Mouse (Mus musculus): ENCODE results near the gene Rnft2. TPM values are rescaled to one million over a fixed set of nuclear protein-coding genes. Genes with fewer than 3 reads are reported as not detected.

The Rnft2 gene
- polyA plus RNA-seq, 1 experiment, result 1.7 TPM

DNA sequence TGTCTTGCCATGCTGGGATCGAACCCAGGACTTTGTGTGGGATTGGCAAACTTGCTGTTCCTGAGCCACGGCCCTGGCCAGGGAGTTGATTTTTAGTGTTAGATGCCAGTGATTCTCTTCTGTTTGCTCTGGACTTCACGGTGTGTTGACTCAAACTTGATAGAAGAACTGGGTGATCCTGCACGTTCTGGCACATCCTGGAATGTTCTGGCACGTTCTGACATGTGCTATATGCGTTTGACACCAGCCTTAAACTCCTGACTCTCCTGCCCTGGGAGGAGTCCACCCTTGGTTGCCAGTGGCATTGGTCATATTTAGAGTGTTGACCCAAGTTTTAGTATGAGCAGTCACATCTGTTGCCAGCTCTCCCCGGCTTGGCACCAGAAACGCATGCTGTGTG is 17.5 kb upstream of the Rnft2 start:
- Histone ChIP-seq H3K27ac (replicated peaks; ENCODE audit: low read depth, low read length) (no peak overlapping the region), H3K4me1 (ENCODE audit: control insufficient read depth, insufficient read depth, insufficient read length, low read length) (peaks cover 3% of the 10 kb centered on the region; the same call in 1 of the 2 replicates), H3K4me3 (ENCODE audit: insufficient read depth, low read depth, low read length) (no peak overlapping the region)

DNA sequence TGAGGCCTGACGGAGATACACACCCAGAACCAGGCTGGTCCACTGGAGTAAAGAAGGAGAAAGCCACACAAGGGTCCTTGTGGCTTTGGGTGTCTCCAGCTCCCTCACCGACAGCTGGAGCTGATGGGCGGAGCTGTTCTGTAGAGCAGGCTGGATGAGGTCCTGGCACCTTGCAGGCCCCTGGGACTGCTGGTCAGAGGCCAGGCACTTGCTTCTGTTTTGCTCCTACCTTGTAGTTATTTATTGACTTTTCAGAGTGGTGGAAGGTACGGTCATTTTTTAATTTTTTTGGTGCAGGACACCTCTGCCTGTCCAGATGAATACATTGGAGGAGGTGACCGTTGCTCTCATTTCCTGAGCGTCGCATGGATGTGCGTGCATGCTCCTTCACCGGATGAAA is 16.3 kb upstream of the Rnft2 start:
- Histone ChIP-seq H3K4me1 (ENCODE audit: control insufficient read depth, insufficient read depth, insufficient read length, low read length) (peaks cover 3% of the 10 kb centered on the region; the same call in 1 of the 2 replicates), H3K27ac (replicated peaks; ENCODE audit: low read depth, low read length) (no peak overlapping the region), H3K4me3 (ENCODE audit: insufficient read depth, low read depth, low read length) (no peak overlapping the region)

DNA sequence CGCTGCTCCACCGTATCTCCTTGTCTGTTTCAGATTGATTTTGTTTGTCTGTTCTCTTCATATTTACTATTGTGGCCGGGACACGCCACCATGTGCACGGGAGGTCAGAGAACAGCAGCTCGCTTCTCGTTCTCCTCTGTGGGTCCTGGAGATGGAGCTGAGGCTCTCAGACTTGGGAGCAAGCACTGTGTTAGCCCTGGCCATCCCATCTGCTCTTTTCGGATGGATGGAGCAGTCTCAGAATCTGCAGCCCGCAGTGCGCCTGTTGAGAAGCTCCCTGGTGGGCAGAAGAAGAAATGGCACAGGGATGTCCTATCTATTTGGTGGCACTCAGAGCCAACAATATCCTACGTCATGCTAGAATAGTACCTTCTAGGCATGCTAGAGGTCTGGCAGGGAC is 15.7 kb upstream of the Rnft2 start:
- Histone ChIP-seq H3K4me3 (ENCODE audit: insufficient read depth, low read depth, low read length) (no peak overlapping the region), H3K27ac (replicated peaks; ENCODE audit: low read depth, low read length) (no peak overlapping the region), H3K4me1 (ENCODE audit: control insufficient read depth, insufficient read depth, insufficient read length, low read length) (peaks cover 3% of the 10 kb centered on the region; the same call in 1 of the 2 replicates)

DNA sequence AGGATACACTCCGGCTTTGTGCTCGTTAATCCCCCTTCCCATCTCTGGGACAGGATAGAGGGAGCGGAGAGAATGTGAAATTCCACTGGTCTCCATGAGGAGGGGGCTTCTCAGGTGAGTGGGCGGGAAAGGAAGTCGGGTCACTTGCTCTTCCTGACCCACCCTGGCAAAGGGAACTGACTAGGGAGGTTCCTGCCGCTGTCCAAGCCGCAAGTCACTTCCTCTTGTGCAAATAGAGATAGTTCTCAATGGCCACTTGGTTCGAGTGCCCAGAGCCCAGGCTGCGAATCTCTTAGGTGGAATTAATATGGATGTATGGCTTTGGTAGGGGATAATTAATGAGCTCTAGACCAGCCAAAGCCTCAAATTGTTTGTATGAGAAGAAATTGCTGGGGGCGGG is 15.1 kb upstream of the Rnft2 start:
- H3K27ac ChIP-seq (replicated peaks; ENCODE audit: low read depth, low read length), result no peak overlapping the region
- peaks cover 3% of the 10 kb centered on the region; the same call in 1 of the 2 replicates for H3K4me1 ChIP-seq (ENCODE audit: control insufficient read depth, insufficient read depth, insufficient read length, low read length)
- H3K4me3 ChIP-seq (ENCODE audit: insufficient read depth, low read depth, low read length), result no peak overlapping the region

DNA sequence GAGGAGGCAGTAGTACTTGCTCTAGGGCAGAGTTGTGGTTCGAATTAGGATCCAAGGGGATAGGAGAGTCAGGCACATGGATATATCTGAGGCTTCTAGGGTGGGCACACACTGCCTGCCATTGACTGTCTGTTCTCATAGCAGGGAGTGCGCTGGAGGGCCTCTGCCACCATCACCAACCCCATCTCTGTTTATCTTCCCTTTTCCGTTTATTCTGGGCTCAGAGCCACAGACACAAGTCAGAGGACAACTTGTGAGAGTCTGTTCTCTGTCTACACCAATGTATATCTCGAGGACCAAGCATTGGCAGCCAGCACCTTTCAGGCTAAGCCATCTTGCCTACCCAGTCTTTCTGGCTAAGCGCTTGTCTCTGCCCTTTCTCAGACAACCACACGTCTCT is 14.7 kb upstream of the Rnft2 start:
- no peak overlapping the region for H3K27ac ChIP-seq (replicated peaks; ENCODE audit: low read depth, low read length)
- peaks cover 3% of the 10 kb centered on the region; the same call in 1 of the 2 replicates for H3K4me1 ChIP-seq (ENCODE audit: control insufficient read depth, insufficient read depth, insufficient read length, low read length)
- no peak overlapping the region for H3K4me3 ChIP-seq (ENCODE audit: insufficient read depth, low read depth, low read length)

DNA sequence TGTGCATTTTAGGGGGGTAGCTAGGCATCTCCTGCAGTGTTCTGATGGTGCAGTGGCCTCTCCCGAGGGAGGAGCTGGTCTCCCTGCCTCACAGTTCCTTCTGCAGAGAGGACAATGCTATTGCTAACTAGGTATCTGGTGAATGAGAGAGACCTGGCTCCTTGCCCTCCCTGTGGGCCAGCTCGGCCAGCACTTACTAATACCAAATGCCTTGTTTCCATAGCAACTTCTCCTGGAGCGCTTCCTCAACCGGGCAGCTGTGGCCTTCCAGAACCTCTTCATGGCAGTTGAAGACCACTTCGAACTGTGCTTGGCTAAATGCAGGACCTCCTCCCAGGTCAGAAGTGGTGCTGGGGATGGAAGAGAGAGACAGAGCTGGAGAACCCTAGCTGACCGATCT is 14.2 kb upstream of the Rnft2 start:
- Histone ChIP-seq H3K27ac (replicated peaks; ENCODE audit: low read depth, low read length) (no peak overlapping the region), H3K4me3 (ENCODE audit: insufficient read depth, low read depth, low read length) (no peak overlapping the region), H3K4me1 (ENCODE audit: control insufficient read depth, insufficient read depth, insufficient read length, low read length) (peaks cover 3% of the 10 kb centered on the region; the same call in 1 of the 2 replicates)

DNA sequence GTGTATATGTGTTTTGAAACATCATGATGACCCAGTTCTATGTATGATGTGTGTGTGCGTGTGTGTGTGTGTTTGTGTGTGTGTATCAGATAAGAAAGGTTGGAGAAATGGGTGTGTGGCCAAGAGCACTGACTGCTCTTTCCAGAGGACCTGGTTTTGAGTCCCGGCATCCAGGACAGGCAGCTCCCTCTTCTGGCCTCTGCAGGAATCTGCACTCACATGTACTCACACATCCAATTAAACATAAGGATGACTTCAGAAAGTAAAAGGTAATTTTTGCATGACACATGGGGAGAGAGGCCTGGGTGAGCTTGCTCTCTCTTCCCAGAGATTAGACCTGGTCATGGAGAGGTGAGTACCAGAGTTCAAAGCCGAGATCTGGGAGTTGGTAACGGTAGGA is 12.1 kb upstream of the Rnft2 start:
- H3K4me1 ChIP-seq (ENCODE audit: control insufficient read depth, insufficient read depth, insufficient read length, low read length), result peaks cover 3% of the 10 kb centered on the region; the same call in 1 of the 2 replicates
- H3K27ac ChIP-seq (replicated peaks; ENCODE audit: low read depth, low read length), result no peak overlapping the region
- H3K4me3 ChIP-seq (ENCODE audit: insufficient read depth, low read depth, low read length), result no peak overlapping the region

DNA sequence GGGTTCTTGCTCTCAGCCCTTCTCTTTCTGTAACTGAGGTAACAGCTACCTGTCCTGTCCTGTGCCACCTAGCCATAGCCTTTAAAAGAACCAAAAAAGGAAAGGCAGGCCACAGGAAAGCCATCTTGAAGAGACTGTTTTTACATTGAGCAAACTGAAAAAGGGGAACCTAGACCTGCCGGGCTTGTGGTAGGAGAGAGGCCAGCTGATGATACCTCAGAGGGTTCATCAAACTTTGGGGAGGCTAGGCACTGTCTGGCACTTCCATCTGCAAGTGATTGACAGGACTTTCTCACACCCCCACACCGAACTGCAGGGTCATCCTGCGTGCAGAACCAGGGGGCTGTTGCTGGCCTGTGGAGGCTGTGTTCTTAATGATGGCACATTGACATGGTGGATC is 8.6 kb upstream of the Rnft2 start:
- Histone ChIP-seq H3K4me3 (ENCODE audit: insufficient read depth, low read depth, low read length) (no peak overlapping the region), H3K4me1 (ENCODE audit: control insufficient read depth, insufficient read depth, insufficient read length, low read length) (peaks cover 6% of the 10 kb centered on the region; the same call in 1 of the 2 replicates), H3K27ac (replicated peaks; ENCODE audit: low read depth, low read length) (no peak overlapping the region)

DNA sequence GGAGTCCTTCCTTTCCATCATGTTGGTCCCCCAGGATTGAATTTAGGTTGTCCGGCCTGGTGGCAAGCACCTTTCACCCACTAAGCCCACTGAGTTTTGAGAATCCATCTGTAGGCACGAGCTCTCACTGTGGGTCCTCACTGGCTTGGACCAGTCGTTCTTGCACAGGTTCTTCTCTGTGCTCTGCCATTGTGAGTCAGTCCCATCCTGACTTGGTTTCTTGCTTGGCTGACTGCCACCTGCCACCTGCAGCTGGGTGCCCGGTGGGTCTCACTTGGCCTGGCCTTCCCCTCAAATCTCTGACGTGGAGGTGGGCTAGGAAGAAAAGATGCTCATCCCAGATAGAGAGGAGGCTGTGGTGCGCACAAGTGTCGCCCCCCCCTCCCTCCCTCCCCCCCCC is 6.1 kb upstream of the Rnft2 start:
- Histone ChIP-seq H3K4me1 (ENCODE audit: control insufficient read depth, insufficient read depth, insufficient read length, low read length) (peaks cover 6% of the 10 kb centered on the region), H3K4me3 (ENCODE audit: insufficient read depth, low read depth, low read length) (no peak overlapping the region), H3K27ac (replicated peaks; ENCODE audit: low read depth, low read length) (peak overlapping the region; percentile 84)

DNA sequence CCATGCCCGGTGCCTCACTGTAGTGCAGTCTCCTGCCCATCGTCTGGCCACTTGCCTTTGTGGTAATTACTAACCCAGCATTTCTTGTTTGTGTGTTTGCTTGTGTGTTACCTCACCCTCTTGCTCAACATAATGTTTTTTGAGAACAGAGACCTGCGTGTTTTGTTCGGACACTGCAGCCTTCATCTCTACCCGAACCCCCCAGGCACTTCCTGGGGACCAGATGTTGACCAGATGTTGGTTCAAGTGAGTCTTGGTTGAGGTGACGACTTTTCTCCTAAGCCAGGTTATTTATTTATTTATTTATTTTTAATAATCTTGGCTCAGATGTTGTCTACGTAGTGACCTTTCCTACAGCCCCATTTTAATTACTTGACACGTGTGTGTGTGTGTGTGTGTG is 2.5 kb upstream of the Rnft2 start:
- H3K4me1 ChIP-seq (ENCODE audit: control insufficient read depth, insufficient read depth, insufficient read length, low read length), result peaks cover 8% of the 10 kb centered on the region
- H3K27ac ChIP-seq (replicated peaks; ENCODE audit: low read depth, low read length), result peak overlapping the region; percentile 53; the same call in 1 of the 2 replicates
- H3K4me3 ChIP-seq (ENCODE audit: insufficient read depth, low read depth, low read length), result peak overlapping the region; percentile 44

DNA sequence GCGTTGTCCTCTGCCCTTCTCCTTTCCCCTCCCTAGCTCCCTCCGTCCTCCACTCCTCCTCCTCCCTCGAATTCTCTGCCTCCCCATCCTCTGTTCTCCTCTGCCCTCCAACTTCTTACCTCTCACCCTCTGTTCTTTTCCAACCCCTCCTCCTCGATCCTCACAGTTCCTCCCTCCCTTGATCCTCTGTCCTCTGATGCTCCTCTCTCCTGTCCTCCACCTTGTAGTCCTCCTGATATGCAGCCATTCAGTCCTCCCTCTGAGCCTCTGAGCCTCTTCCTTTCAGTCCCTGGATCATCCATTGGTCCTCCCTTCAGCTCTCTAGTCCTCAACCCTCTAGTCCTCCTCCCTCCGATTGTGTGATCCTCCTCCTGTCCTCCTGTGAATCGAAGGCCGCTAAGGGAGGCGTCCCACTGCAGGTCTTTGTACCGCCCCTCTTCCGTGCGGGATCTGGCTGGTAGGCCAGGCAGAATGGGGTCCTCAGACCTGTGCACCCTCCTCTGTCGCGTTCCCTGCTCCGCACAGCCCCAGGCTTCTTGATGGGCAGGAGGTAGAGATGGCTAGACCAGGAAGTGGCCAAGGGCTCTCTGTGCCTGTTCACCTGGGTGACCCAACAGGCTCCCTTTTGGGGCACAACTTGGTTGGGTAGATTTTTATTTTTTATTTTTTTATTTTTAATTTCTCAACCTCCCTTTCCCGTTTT is 841 bp upstream of the Rnft2 start:
- Histone ChIP-seq H3K27ac (replicated peaks; ENCODE audit: low read depth, low read length) (peak overlapping the region; percentile 6; the same call in 1 of the 2 replicates), H3K4me1 (ENCODE audit: control insufficient read depth, insufficient read depth, insufficient read length, low read length) (peaks cover 5% of the 10 kb centered on the region), H3K4me3 (ENCODE audit: insufficient read depth, low read depth, low read length) (peak overlapping the region; percentile 69)

DNA sequence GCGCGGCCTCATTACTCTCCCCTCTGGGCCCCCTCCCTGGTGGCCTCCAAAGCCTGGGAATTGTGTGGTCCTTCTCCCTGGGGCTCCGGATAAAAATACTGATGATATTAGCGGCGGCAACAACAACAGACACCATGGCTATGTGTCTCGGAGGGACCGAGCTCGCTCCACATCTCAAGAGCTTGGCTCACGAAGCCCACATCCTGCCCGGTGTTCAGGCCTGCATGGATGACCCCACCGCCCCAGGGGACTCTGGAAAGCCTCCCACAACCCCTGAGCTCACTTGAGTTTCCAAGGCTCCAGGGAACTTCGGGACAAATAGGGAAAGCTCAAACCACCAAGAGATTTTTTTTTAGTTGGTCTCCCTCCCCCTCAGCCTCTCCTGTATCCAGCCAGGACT is 5.2 kb downstream of the Rnft2 start:
- Histone ChIP-seq H3K27ac (replicated peaks; ENCODE audit: low read depth, low read length) (no peak overlapping the region), H3K4me3 (ENCODE audit: insufficient read depth, low read depth, low read length) (no peak overlapping the region), H3K4me1 (ENCODE audit: control insufficient read depth, insufficient read depth, insufficient read length, low read length) (no peaks in the 10 kb centered on the region)

DNA sequence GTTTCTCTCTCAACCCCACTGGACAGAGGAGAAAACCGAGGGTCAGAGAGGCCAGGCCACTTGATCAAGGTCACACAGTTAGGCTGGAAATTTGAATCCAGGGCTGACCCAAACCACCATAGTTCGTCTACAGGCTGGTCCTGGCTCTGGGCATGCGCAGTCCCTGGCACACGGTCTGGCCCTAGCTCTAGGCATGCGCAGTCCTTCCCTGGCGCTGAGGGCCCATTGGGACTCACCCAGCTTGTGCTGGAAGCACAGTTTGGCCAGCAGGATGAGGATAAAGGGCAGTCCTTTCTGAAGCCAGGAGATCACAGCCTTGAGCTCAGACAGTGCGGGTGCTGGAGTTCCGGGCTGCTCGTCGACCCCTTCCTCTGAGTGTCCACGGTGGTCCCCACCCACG is 8.0 kb downstream of the Rnft2 start:
- H3K4me3 ChIP-seq (ENCODE audit: insufficient read depth, low read depth, low read length), result peak overlapping the region; percentile 21; the same call in 1 of the 2 replicates
- H3K27ac ChIP-seq (replicated peaks; ENCODE audit: low read depth, low read length), result peak overlapping the region; percentile 82
- H3K4me1 ChIP-seq (ENCODE audit: control insufficient read depth, insufficient read depth, insufficient read length, low read length), result no peaks in the 10 kb centered on the region

DNA sequence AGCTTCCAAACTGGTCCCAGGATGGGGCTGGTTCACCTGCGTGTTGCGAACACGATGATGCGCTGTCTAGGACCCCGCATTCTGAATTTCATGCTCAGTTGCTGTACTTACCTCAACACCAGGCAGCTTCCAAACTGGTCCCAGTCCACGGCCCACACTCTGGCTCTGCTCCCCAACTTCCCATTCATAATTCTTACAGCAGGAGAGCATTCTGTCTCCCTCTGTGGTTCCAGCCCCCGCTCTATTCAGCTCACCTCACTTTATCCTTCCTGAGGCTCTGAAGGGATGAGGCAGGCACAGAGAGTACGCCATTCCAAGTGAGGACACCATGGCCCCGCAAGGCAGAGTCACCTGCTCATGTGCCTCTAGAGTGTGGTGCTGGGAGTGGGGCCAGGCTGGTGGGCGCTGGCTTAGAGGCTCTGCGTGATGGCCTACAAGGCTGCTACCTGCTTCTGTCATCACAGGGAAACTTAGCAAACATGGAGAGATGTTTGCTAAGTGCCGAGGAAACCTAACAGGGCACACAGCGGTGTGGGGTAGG is 14.8 kb downstream of the Rnft2 start:
- Histone ChIP-seq H3K27ac (replicated peaks; ENCODE audit: low read depth, low read length) (no peak overlapping the region), H3K4me1 (ENCODE audit: control insufficient read depth, insufficient read depth, insufficient read length, low read length) (no peaks in the 10 kb centered on the region), H3K4me3 (ENCODE audit: insufficient read depth, low read depth, low read length) (no peak overlapping the region)

DNA sequence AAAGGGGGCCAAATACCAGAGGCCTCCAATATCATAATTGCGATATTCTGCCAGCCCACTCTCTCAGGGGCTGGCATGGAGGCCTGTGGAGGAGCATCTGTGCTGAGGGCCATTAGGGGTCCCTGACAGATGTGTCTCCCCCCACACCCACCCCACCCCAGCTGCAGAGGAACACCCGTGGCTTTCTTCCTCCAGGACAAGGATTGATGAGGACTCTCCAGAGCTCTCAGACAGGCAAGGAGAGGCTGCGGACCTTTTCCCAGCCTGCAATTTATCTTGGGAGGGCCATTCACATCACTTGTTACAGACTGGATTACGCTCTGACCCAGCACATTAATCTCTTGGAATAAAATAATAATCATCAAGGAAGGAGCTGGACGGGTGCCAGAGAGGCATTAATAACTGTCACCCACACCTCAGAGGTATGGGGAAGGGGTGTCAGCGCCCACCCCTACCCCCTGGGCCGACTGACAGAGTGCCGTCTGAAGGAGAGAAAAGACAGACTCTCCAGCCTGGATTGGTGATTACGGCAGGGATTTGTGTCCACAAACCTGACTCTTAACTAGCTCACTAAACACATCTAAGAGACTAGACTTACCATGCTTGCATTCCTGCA is 21.7 kb downstream of the Rnft2 start:
- Histone ChIP-seq H3K27ac (replicated peaks; ENCODE audit: low read depth, low read length) (no peak overlapping the region), H3K4me1 (ENCODE audit: control insufficient read depth, insufficient read depth, insufficient read length, low read length) (no peaks in the 10 kb centered on the region), H3K4me3 (ENCODE audit: insufficient read depth, low read depth, low read length) (no peak overlapping the region)

DNA sequence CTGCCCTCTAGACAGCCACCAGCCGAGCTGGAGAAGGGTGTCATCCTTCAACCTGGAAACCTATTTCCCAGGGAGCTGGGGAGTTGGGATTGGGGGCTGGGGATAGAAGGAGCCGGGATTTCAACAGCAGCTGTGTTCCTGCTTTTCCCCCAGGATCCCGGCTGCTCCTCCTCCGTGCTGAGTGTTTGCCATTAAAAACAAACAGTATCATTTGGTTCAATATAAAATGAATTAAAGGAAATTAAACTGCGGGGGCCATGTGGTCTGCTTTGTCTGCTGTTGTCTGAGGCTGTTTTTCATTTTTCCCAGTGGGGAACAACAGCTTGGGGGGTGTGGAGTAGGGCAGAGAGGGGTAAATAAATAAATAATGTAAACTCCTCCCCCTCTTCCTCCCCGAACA is 27.5 kb downstream of the Rnft2 start:
- Histone ChIP-seq H3K4me1 (ENCODE audit: control insufficient read depth, insufficient read depth, insufficient read length, low read length) (no peaks in the 10 kb centered on the region), H3K27ac (replicated peaks; ENCODE audit: low read depth, low read length) (no peak overlapping the region), H3K4me3 (ENCODE audit: insufficient read depth, low read depth, low read length) (no peak overlapping the region)
